Mouse (Mus musculus) CH12F3 (cell line): ENCODE measurements around the gene Chrm3.

ENCODE experiments used
- in situ Hi-C: fragments of 300-500 bp; cut with MboI; formaldehyde crosslinking; loops from 2 replicates; pipeline ENCODE4 v1.14.3; 2020; ENCODE audit warnings: low sequenced_read_pairs

Gene Chrm3

GRCm38 (mm10) chr13:10086336-10086735 lies 274.3 kb downstream of the Chrm3 start:
- in situ Hi-C loops: no loop called here

- in situ Hi-C loops: no loop called here
These were observed 278.7 kb downstream of the Chrm3 start for GRCm38 (mm10) chr13:10081896-10082426.

DNA sequence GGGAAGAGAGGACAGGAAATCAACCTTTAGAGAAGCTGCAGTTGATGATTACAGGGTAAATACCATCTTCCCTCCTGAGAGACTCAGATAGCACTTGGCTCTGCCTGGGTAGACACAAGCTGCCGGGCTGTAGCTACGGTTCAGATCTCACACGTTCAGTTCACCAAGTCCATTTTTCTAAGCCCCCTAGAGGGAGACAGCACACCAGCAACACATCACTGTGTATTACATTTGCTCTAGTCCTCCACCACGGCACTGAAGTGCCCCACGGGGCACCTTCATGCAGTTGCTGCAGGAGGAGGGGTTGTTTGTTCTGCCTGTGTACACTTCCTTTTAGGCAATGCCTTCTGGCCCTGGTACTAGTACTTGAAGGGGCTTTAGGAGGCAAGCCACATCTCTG lies 289.5 kb downstream of the Chrm3 start:
- in situ Hi-C loops: no loop called here

- in situ Hi-C loops: no loop called here
These were observed 291.6 kb downstream of the Chrm3 start for GRCm38 (mm10) chr13:10068927-10069580.

GRCm38 (mm10) chr13:10066829-10067618 lies 293.6 kb downstream of the Chrm3 start:
- in situ Hi-C loops: no loop called here

GRCm38 (mm10) chr13:10065776-10066175 lies 294.9 kb downstream of the Chrm3 start:
- in situ Hi-C loops: no loop called here

DNA sequence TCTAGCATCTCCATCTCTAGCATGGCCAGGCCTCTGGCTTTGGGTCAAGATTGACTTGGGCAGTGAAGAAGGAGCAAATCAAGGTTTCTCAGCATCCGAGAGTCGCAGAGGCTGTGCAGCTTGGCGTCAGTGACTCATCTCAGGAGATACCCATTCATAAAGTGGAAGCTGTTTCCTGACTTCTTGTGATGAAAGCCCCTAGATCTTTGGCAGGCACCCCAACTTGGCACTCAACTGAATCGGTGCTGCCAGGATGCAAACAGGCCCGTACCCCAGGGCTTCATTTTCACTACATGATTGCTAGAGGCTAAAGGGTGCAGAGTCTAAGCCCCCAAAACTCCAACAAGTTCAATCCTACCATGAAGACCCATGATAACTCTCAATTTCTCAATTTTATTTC lies 298.0 kb downstream of the Chrm3 start:
- in situ Hi-C loops: no loop called here

DNA sequence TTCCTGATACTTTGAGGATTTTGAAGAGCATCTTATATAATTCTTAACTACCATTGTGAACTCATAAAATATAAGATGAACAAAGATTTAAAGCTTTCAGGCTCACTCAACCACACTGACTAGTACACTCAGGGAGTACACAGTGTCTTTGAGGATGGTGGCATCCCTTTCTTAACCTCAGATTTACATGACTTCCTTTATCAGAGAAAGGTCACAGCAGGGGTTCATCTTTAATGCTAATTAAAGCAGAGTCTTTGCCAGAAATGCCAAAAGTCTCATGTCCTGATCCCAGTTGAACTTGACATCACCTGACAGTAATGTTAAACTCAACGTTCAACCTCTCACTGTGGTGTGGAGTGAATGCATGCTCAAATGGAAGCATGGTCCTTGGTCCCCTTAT lies 301.7 kb downstream of the Chrm3 start:
- in situ Hi-C loops: no loop called here

DNA sequence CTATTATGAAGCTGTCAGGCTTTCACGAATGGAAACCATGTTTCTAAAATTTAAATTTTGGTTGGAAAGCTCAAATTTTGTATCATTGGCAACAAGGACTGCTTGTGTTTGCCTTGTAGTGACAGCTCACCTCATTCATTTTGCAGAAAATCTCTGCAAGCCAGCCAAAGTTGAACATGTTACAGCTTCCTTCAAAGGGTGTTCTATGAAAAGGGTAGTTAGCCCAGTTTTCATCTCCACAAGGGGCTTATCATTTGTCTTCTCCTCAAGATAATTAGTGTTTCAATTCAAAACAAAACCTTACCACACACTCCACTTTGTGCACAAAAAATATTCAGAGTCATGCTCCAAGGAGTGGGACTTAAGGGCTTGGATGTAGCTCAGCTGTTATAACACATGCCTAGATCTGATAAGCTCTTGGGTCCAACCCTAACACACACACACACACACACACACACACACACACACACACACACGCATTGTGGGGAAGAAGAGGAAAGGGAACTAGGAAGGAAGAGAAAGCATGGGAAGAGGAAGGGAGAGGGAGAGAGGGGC lies 302.9 kb downstream of the Chrm3 start:
- in situ Hi-C loops: no loop called here

GRCm38 (mm10) chr13:10054086-10054485 lies 306.6 kb downstream of the Chrm3 start:
- in situ Hi-C loops: no loop called here

DNA sequence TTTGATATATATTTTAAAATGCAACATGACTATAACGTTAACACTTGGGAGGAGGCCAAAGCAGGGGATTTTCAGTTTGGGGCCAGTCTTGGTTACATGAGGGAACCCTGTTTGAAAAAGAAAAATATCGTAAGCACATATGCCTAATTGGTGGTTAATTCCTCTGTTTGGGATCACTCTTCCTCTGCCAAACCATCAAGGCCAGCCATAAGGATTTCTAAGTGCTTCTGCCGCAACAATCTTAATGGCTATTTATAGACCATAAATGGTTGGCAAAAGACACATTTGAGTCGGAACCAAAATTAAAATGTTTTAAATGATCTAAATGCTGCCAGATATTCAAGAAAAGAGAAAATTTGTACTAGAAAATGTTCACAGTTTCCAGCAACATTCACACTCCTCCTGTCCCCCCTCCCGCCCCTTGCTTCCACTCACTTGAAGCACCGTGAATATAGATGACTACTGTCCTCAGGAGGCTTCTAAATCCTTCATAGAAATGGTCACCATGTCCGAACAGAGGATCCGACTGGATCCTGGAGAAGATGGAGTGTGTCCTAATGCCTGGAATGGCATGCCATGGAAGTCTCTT lies 307.3 kb downstream of the Chrm3 start:
- in situ Hi-C loops: no loop called here

GRCm38 (mm10) chr13:10045651-10046350 lies 314.8 kb downstream of the Chrm3 start:
- in situ Hi-C loops: no loop called here

GRCm38 (mm10) chr13:10044084-10044483 lies 316.6 kb downstream of the Chrm3 start:
- in situ Hi-C loops: no loop called here

- in situ Hi-C loops: no loop called here
These were observed 326.9 kb downstream of the Chrm3 start for GRCm38 (mm10) chr13:10033570-10034399.

GRCm38 (mm10) chr13:10031547-10031946 lies 329.1 kb downstream of the Chrm3 start:
- in situ Hi-C loops: no loop called here

DNA sequence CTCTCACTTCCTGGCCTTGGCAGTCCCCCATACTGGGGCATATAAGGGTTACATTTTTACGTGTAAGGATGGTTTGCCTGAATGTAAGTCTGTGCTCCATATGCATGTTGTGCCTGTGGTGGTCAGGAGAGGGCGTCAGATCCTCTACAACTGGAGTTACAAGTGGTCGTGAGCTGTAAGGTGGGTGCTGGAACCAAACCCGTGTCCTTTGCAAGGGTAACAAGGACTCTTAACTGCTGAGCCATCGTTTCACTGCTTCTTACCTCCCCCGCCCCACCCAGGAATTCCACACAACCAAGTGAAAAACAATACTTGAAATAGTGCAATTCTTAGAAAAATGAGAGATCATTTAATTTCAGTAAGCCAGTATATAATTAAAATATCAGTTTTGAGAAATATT lies 330.7 kb downstream of the Chrm3 start:
- in situ Hi-C loops: no loop called here

- in situ Hi-C loops: no loop called here
These were observed 335.5 kb downstream of the Chrm3 start for GRCm38 (mm10) chr13:10025134-10025533.

GRCm38 (mm10) chr13:10023112-10023511 lies 337.5 kb downstream of the Chrm3 start:
- in situ Hi-C loops: no loop called here

- in situ Hi-C loops: no loop called here
These were observed 341.4 kb downstream of the Chrm3 start for GRCm38 (mm10) chr13:10019252-10019651.

- in situ Hi-C loops: no loop called here
These were observed 357.7 kb downstream of the Chrm3 start for GRCm38 (mm10) chr13:10002916-10003315.
